8 mouse cellular contexts compared by ENCODE assay signal in genomic region chr14:36584065-36584635, GRCm38 (mm10).
A peak's percentile ranks its signal among the peaks of the same experiment; 100 is the strongest.
DNase-seq lines count a peak whose midpoint lies in the region; TF ChIP-seq lines count a peak whose summit lies in the region.

No protein-coding gene starts in this region.

- H3K36me3 ChIP-seq in heart, adult 2 months (ENCODE audit: control insufficient read depth, insufficient read depth, low read length) = no peaks in the 10 kb centered on the region

- H3K4me1 ChIP-seq in heart, adult 2 months (ENCODE audit: control insufficient read depth, insufficient read depth, low read length) = no peaks in the 10 kb centered on the region

- no peak for DNase-seq in heart, adult 2 months
- DNase-seq in heart, adult 8-10 months (ENCODE audit: low spot score) = no peak
- peak; percentile 79 for DNase-seq in 416B (ENCODE audit: low read depth)
- peak; percentile 12 for DNase-seq in brain, embryonic 18.5 days (ENCODE audit: low read depth, low spot score)
- peak; percentile 11 for DNase-seq in layer of hippocampus, adult 9-11 months
- peak; percentile 38 to 42 for DNase-seq in right cerebral cortex, postnatal 10 days (ENCODE audit: low spot score in 2 of 2)
- DNase-seq in spleen, adult 12 weeks (ENCODE audit: low spot score) = no peak
- no peak for DNase-seq in urinary bladder, postnatal 25 days (ENCODE audit: low spot score)

- intact Hi-C loops in heart, adult 2 months (cut with DNase I) = no loop called here

- TF ChIP-seq POLR2A in heart, adult 2 months (IDR thresholded peaks at IDR 0.05; ENCODE audit: insufficient read depth, low read depth, low read length) = no peak

- WGBS in heart, adult 2 months = 57% methylated on average over 4 of the region's 4 CpGs

- no peak for TF ChIP-seq EP300 in heart, adult 2 months (IDR thresholded peaks at IDR 0.05; ENCODE audit: insufficient read depth, low read depth, low read length)

- H3K79me2 ChIP-seq in heart, adult 2 months (replicated peaks; ENCODE audit: control insufficient read depth, insufficient read depth, low read length) = no peaks in the 10 kb centered on the region

- H3K9ac ChIP-seq in heart, adult 2 months (ENCODE audit: low read depth, low read length) = no peak overlapping the region

- H3K4me3 ChIP-seq in heart, adult 2 months = no peak overlapping the region

- TF ChIP-seq CTCF in heart, adult 2 months (IDR thresholded peaks at IDR 0.05) = peak; percentile 26

- no peak overlapping the region for H3K27ac ChIP-seq in heart, adult 2 months

- H3K27me3 ChIP-seq in heart, adult 2 months (ENCODE audit: control insufficient read depth, insufficient read depth, low read length) = no peaks in the 10 kb centered on the region

Comparison
In these comparisons a context has a peak if more than half of its experiments do, and no peak if none do; other contexts are left out.
1. DNase-seq: peak in 416B (single experiment), brain, embryonic 18.5 days (single experiment), layer of hippocampus, adult 9-11 months (single experiment) and right cerebral cortex, postnatal 10 days (2 of 2); none in heart, adult 2 months (0 of 2), heart, adult 8-10 months (single experiment), spleen, adult 12 weeks (single experiment) and urinary bladder, postnatal 25 days (single experiment).